Mouse (Mus musculus) left cerebral cortex, adult 2 months (tissue): ENCODE measurements at regions not wholly inside any gene's neighbourhood (a gene's known extent, or its start where the extent isn't known, plus 50 kb on each side); places are given as distances from the start of the nearest gene placed in this dataset.

Experiments
- DNase-seq, 2 experiments: peaks; one replicate each; pipeline ENCODE4 v3.0.0; 2021 to 2022; ENCODE audit warnings: low spot score in 2 of 2, mixed read lengths in 1 of 2; ENCODE audit errors: extremely low spot score in 1 of 2
- H3K27ac ChIP-seq: fragments of 200-600 bp; 2 replicates; pipeline ENCODE4 v1.8.1; 2022
- H3K4me3 ChIP-seq: fragments of 200-600 bp; 2 replicates; pipeline ENCODE4 v1.8.1; 2022
- CTCF ChIP-seq: fragments of 200-600 bp; IDR thresholded peaks from 2 replicates; pipeline ENCODE4 v1.8.1; 2022; ENCODE audit warnings: antibody characterized with exemption, mild to moderate bottlenecking, moderate library complexity
- intact Hi-C: fragments of 180-260 bp; cut with DNase I; formaldehyde crosslinking; loops from one replicate; pipeline ENCODE4 v1.15.1; 2025

GRCm38 (mm10) chr17:52285392-52285791 is 317.1 kb upstream of the Kcnh8 start:
- intact Hi-C loops = no loop called here
- no peak for TF ChIP-seq CTCF
- DNase-seq = no peak
- Histone ChIP-seq H3K27ac (no peak overlapping the region), H3K4me3 (no peak overlapping the region)

DNA sequence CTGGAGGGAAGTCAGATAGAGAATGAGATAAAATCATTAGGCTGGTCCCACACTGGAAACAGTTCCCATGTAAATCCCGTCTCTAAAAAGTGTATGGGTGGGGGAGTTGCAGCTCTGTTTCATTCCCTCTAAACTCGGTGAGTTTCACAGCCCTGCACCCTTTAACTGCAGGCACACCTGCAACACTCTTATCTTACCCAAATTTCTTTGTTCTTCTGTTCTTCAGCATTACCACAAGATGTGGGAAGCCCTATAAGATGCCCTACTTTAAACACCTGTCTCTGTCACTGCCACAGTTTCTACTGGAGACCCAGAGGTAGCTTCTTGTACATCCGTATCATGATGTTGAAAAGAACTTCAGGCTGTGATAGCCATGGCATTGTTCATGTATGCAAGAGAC is 320.2 kb upstream of the Kcnh8 start:
- DNase-seq = no peak
- intact Hi-C loops = no loop called here
- no peak for TF ChIP-seq CTCF
- Histone ChIP-seq H3K27ac (no peak overlapping the region), H3K4me3 (no peak overlapping the region)

GRCm38 (mm10) chr17:52278523-52278922 is 324.0 kb upstream of the Kcnh8 start:
- DNase-seq = no peak
- H3K4me3 ChIP-seq = no peak overlapping the region
- TF ChIP-seq CTCF = no peak
- no peak overlapping the region for H3K27ac ChIP-seq
- intact Hi-C loops = no loop called here

GRCm38 (mm10) chr17:52268792-52269191 is 333.7 kb upstream of the Kcnh8 start:
- Histone ChIP-seq H3K27ac (no peak overlapping the region), H3K4me3 (no peak overlapping the region)
- no peak for DNase-seq
- no peak for TF ChIP-seq CTCF
- intact Hi-C loops = no loop called here

- H3K27ac ChIP-seq = peak overlapping the region; percentile 17; the same call in 1 of the 2 replicates
- no peak for TF ChIP-seq CTCF
- DNase-seq = no peak
- no peak overlapping the region for H3K4me3 ChIP-seq
- intact Hi-C loops = loop anchor here (5.0 kb wide), 1 partner anchor 101 kb away; no protein-coding TSS in a partner anchor
Observed at GRCm38 (mm10) chr17:52251284-52251683, 351.2 kb upstream of the Kcnh8 start.

DNA sequence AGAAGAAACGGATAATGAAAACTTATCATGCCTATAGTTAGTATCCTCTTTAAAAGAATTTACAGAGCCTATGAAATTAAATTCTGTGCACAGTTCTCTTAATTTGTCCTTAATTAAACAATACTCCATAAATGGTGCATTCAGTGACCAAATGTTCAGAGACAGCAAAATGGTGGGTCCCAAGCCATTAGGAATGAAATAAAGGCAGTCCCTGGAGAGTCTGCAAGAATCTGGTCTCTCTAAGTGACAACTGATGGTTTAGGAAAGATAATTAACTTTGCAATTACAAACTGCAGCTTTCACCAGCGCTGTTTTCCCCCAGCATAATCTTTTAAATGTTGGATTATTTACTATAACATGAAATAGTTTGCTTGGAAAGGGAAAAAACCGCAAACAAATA is 376.9 kb upstream of the Kcnh8 start:
- intact Hi-C loops = no loop called here
- no peak for TF ChIP-seq CTCF
- DNase-seq = no peak

DNA sequence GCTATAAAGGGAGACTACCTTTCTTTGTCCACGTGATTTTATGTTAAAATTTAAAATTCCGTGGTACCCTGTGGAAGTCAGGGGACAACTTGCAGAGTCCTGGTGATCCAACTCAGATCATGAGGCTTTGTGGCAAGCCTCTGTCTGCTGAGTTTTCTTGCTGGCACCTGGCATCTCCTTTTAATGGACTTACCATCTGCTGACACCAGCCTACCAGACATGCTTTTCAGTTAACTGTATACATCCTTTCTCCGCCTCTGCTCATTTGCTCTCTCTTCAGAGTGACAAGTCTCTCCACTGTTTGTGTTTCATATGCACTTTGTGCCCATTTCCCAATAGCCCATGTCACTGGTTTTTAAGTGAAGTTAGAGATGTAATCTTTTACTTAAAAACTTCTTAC is 382.1 kb upstream of the Kcnh8 start:
- intact Hi-C loops = no loop called here
- DNase-seq = no peak
- H3K27ac ChIP-seq = no peak overlapping the region
- no peak overlapping the region for H3K4me3 ChIP-seq
- no peak for TF ChIP-seq CTCF

More for the DNA sequence above, 376.9 kb upstream of the Kcnh8 start:
- H3K4me3 ChIP-seq = no peak overlapping the region
- H3K27ac ChIP-seq = no peak overlapping the region

- no peak for DNase-seq
- intact Hi-C loops = no loop called here
- no peak for TF ChIP-seq CTCF
- Histone ChIP-seq H3K4me3 (no peak overlapping the region), H3K27ac (no peak overlapping the region)
Observed at GRCm38 (mm10) chr17:52217411-52217810, 384.3 kb upstream of the Satb1 start.

DNA sequence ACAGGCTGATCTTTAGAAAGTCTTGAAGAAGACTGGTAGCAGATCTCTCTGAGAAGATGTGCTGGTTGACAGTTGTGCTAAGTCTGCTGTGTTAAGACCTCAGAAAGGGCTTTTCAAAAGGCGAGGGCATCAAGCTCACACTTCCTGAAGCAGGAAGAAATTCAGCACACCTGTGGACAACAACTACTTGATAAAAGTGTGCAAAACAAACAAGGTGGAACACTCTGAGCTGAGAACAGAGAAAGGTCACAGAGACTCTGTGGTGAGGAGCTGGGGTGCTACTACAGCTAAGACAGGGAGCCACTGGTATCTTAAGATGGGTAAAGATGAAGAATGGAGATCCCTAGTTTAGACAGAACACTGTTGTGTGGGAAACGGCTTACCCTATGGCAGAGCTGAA is 379.9 kb upstream of the Satb1 start:
- Histone ChIP-seq H3K27ac (no peak overlapping the region), H3K4me3 (no peak overlapping the region)
- no peak for DNase-seq
- TF ChIP-seq CTCF = no peak
- intact Hi-C loops = no loop called here

DNA sequence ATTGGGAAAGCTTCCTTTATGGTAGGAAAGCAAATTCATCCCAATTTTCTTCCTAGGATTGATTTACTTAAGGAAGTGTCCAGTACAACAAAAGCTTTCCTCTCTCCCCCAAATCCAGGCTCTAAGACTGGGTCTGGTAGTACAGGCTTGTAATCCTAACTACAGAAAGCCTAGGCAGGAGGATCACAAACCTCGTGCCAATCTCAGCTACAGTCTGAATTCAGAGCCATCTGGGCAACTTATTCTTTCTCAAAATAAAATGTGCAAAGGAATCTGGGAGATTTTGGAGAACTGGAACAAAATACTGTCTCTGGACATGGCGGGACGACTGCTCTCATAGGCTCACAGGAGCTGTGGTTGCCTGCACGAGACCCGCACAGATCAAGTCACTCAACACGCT is 377.4 kb upstream of the Satb1 start:
- no peak for DNase-seq
- Histone ChIP-seq H3K4me3 (no peak overlapping the region), H3K27ac (no peak overlapping the region)
- TF ChIP-seq CTCF = no peak
- intact Hi-C loops = no loop called here

DNA sequence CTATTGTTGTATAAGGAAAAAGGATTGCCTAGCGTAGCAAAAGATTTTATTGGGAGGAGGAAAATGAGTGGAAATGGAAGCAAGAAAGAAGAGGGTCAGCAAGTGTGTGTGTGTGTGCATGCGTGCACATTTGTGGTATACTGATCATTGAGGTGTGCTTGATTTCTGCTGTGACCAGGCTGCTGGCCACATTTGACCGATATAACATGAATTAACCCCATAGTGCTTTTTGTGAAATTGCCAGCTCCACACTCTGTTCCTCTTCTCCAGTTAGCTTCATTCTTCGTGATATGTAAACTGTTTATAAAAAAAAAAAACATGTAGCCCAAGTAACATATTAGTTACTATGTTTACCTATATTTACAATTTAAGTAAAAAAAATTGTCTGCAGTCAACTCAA is 364.6 kb upstream of the Satb1 start:
- H3K27ac ChIP-seq = no peak overlapping the region
- H3K4me3 ChIP-seq = no peak overlapping the region
- TF ChIP-seq CTCF = no peak
- no peak for DNase-seq
- intact Hi-C loops = no loop called here

DNA sequence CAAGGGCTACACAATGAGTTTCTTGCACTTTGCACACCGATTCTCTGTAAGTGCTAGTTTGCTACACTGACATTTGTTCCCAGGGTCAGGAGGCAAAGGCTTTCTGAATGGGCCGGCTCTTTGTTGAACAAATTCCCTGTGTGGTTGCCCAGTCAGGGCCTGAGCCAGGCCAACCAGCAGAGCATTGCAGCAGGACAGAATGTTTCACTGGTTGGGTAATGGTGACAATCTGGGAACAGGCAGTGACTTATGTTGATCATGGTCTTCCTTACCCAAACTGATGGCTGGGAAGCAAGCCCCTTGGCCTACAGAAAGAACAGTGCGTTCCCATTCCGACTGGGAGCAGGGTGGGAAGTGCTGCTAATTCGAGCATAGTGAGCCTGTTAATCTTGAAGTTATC is 363.7 kb upstream of the Satb1 start:
- intact Hi-C loops = no loop called here
- DNase-seq = no peak
- TF ChIP-seq CTCF = no peak

DNA sequence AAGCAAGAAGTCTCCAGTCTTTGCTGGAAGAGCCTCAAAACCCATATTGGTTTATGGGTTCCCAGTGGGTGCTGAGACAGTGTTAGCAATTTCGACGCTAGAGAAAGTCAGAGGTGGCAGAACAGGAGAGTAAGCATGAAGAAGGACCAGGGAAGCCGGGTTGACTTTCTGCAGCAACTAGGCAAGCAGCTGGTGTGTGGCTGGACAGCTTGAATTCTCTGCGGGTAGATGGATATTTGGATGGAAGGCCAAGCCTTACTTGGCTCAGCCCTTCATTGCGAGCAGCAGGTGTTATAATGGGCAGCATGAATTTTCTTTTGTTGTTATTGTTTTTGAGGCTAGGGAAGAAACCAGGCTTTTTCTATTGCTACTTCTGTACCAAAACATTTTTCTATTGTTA is 362.7 kb upstream of the Satb1 start:
- intact Hi-C loops = no loop called here
- DNase-seq = no peak
- Histone ChIP-seq H3K27ac (no peak overlapping the region), H3K4me3 (no peak overlapping the region)
- TF ChIP-seq CTCF = no peak

More for the DNA sequence above, 363.7 kb upstream of the Satb1 start:
- H3K27ac ChIP-seq = no peak overlapping the region
- H3K4me3 ChIP-seq = no peak overlapping the region
